In the genomic region with DNA sequence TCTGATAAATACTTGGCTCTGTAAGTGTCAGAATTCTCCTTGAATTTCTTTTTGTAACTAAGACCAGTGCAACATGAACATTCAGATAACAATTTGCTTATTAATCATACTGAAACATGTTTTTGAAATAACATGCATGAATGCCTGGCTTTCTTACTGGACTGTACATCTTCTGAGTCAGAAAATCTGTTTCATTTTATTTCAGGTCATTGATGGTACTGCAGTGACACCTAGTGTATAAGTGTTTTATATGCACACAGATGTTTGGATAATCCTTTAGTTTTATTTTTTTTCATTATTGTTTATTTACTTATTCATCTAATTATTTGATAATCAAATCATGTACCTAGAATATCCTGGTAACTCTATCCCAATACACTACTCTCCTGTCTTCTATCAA, we compare ENCODE assay signal across 14 mouse cellular contexts.
A peak's percentile ranks its signal among the peaks of the same experiment; 100 is the strongest.
DNase-seq lines count a peak whose midpoint lies in the region; ATAC-seq lines count a peak whose summit lies in the region.
"Had no signal": no experiment of that assay in that cellular context is flagged by ENCODE, and none has a peak within 500 bp of the region (broad histone marks: within the 10 kb centered on the region; RNA-seq: fewer than 3 reads in every experiment).

No protein-coding gene starts in this region.

- peak; percentile 19 for DNase-seq in hindbrain, embryonic 11.5 days (ENCODE audit: low spot score)
- DNase-seq in midbrain, embryonic 10.5 days (ENCODE audit: low spot score): no peak
- peak; percentile 27 for DNase-seq in brain, adult 2 months (ENCODE audit: low read depth, low spot score)
- DNase-seq in retina, postnatal 1 day: peak; percentile 24
- DNase-seq in urinary bladder, adult 2 months (ENCODE audit: low spot score): no peak
- no peak for DNase-seq in heart, postnatal 25 days (ENCODE audit: low spot score)
- DNase-seq: gastrocnemius, postnatal 25 days; left cerebral cortex, postnatal 4 days had no signal

- intact Hi-C loops in heart, postnatal 25 days (cut with DNase I): no loop called here

- H3K36me3 ChIP-seq in hindbrain, embryonic 11.5 days (ENCODE audit: control insufficient read depth, insufficient read depth, low read length): no peaks in the 10 kb centered on the region
- no peaks in the 10 kb centered on the region for H3K36me3 ChIP-seq in hindbrain, embryonic 16.5 days (ENCODE audit: control insufficient read depth, insufficient read depth, low read length)
- H3K36me3 ChIP-seq in midbrain, embryonic 16.5 days (ENCODE audit: control insufficient read depth, insufficient read depth, low read length): no peaks in the 10 kb centered on the region
- no peaks in the 10 kb centered on the region for H3K36me3 ChIP-seq in midbrain, embryonic 10.5 days
- H3K36me3 ChIP-seq: neural tube, embryonic 12.5 days; stomach, embryonic 15.5 days had no signal

- no peaks in the 10 kb centered on the region for H3K4me1 ChIP-seq in hindbrain, embryonic 11.5 days (replicated peaks; ENCODE audit: control insufficient read depth, insufficient read depth, low read length)
- H3K4me1 ChIP-seq in hindbrain, embryonic 16.5 days (ENCODE audit: control insufficient read depth, insufficient read depth, low read depth, low read length): no peaks in the 10 kb centered on the region
- H3K4me1 ChIP-seq in midbrain, embryonic 16.5 days (ENCODE audit: control insufficient read depth, insufficient read depth, low read length): no peaks in the 10 kb centered on the region
- H3K4me1 ChIP-seq in midbrain, embryonic 10.5 days: no peaks in the 10 kb centered on the region
- H3K4me1 ChIP-seq: megakaryocyte, embryonic 14.5 days; neural tube, embryonic 12.5 days; stomach, embryonic 15.5 days had no signal

- no peak for ATAC-seq in hindbrain, embryonic 11.5 days (ENCODE audit: low FRiP score)
- ATAC-seq in hindbrain, embryonic 16.5 days: no peak; the same call in 1 of the 2 replicates
- peak; percentile 56; the same call in 1 of the 2 replicates for ATAC-seq in midbrain, embryonic 16.5 days

- no peak overlapping the region for H3K9ac ChIP-seq in hindbrain, embryonic 11.5 days (ENCODE audit: low read depth, low read length)
- no peak overlapping the region for H3K9ac ChIP-seq in hindbrain, embryonic 16.5 days (ENCODE audit: low read depth, low read length)
- no peak overlapping the region for H3K9ac ChIP-seq in midbrain, embryonic 16.5 days (ENCODE audit: low read depth, low read length)
- H3K9ac ChIP-seq: neural tube, embryonic 12.5 days; stomach, embryonic 15.5 days had no signal

- no peak overlapping the region for H3K4me3 ChIP-seq in hindbrain, embryonic 11.5 days (ENCODE audit: low read depth, low read length)
- H3K4me3 ChIP-seq in hindbrain, embryonic 16.5 days (ENCODE audit: low read length): no peak overlapping the region
- no peak overlapping the region for H3K4me3 ChIP-seq in midbrain, embryonic 16.5 days (ENCODE audit: low read depth, low read length)
- no peak overlapping the region for H3K4me3 ChIP-seq in midbrain, embryonic 10.5 days
- H3K4me3 ChIP-seq: erythroblast, embryonic 14.5 days; megakaryocyte, embryonic 14.5 days; neural tube, embryonic 12.5 days; stomach, embryonic 15.5 days had no signal

- H3K9me3 ChIP-seq in hindbrain, embryonic 11.5 days (ENCODE audit: control insufficient read depth, low read length): no peaks in the 10 kb centered on the region
- no peaks in the 10 kb centered on the region for H3K9me3 ChIP-seq in hindbrain, embryonic 16.5 days (ENCODE audit: control insufficient read depth, low read length)
- no peaks in the 10 kb centered on the region for H3K9me3 ChIP-seq in midbrain, embryonic 16.5 days (replicated peaks; ENCODE audit: control insufficient read depth, low read length, poor library complexity, severe bottlenecking)
- no peaks in the 10 kb centered on the region for H3K9me3 ChIP-seq in midbrain, embryonic 10.5 days (replicated peaks)
- H3K9me3 ChIP-seq: megakaryocyte, embryonic 14.5 days; neural tube, embryonic 12.5 days; stomach, embryonic 15.5 days had no signal

- no peak overlapping the region for H3K27ac ChIP-seq in hindbrain, embryonic 11.5 days (ENCODE audit: low read depth, low read length)
- no peak overlapping the region for H3K27ac ChIP-seq in hindbrain, embryonic 16.5 days (ENCODE audit: low read depth, low read length)
- no peak overlapping the region for H3K27ac ChIP-seq in midbrain, embryonic 16.5 days (ENCODE audit: low read length)
- H3K27ac ChIP-seq in midbrain, embryonic 10.5 days (replicated peaks): no peak overlapping the region
- H3K27ac ChIP-seq: neural tube, embryonic 12.5 days; stomach, embryonic 15.5 days had no signal

- H3K27me3 ChIP-seq in hindbrain, embryonic 11.5 days (ENCODE audit: control insufficient read depth, insufficient read depth, low read length): no peaks in the 10 kb centered on the region
- no peaks in the 10 kb centered on the region for H3K27me3 ChIP-seq in hindbrain, embryonic 16.5 days (replicated peaks; ENCODE audit: control insufficient read depth, insufficient read depth, low read length)
- H3K27me3 ChIP-seq in midbrain, embryonic 16.5 days (ENCODE audit: control insufficient read depth, insufficient read depth, low read depth, low read length): no peaks in the 10 kb centered on the region
- H3K27me3 ChIP-seq in midbrain, embryonic 10.5 days (ENCODE audit: low read depth, poor library complexity, severe bottlenecking): no peaks in the 10 kb centered on the region
- H3K27me3 ChIP-seq: megakaryocyte, embryonic 14.5 days; neural tube, embryonic 12.5 days; stomach, embryonic 15.5 days had no signal

- no peak overlapping the region for H3K4me2 ChIP-seq in hindbrain, embryonic 11.5 days (replicated peaks; ENCODE audit: low read depth, low read length)
- no peak overlapping the region for H3K4me2 ChIP-seq in hindbrain, embryonic 16.5 days (ENCODE audit: low read length)
- no peak overlapping the region for H3K4me2 ChIP-seq in midbrain, embryonic 16.5 days (ENCODE audit: low read length)
- H3K4me2 ChIP-seq: neural tube, embryonic 12.5 days; stomach, embryonic 15.5 days had no signal

Comparison
In these comparisons a context has a peak if more than half of its experiments do, and no peak if none do; other contexts are left out.
1. DNase-seq: peak in hindbrain, embryonic 11.5 days (single experiment), brain, adult 2 months (single experiment) and retina, postnatal 1 day (single experiment); none in midbrain, embryonic 10.5 days (single experiment), urinary bladder, adult 2 months (single experiment) and heart, postnatal 25 days (single experiment).